Mouse (Mus musculus): ENCODE results near the gene Lmbr1l.
"Not testable (repeated sequence)": the region's sequence is repeated elsewhere in the genome, so short reads cannot be mapped to it uniquely, and the experiment has no call there.

Gene Lmbr1l

DNA sequence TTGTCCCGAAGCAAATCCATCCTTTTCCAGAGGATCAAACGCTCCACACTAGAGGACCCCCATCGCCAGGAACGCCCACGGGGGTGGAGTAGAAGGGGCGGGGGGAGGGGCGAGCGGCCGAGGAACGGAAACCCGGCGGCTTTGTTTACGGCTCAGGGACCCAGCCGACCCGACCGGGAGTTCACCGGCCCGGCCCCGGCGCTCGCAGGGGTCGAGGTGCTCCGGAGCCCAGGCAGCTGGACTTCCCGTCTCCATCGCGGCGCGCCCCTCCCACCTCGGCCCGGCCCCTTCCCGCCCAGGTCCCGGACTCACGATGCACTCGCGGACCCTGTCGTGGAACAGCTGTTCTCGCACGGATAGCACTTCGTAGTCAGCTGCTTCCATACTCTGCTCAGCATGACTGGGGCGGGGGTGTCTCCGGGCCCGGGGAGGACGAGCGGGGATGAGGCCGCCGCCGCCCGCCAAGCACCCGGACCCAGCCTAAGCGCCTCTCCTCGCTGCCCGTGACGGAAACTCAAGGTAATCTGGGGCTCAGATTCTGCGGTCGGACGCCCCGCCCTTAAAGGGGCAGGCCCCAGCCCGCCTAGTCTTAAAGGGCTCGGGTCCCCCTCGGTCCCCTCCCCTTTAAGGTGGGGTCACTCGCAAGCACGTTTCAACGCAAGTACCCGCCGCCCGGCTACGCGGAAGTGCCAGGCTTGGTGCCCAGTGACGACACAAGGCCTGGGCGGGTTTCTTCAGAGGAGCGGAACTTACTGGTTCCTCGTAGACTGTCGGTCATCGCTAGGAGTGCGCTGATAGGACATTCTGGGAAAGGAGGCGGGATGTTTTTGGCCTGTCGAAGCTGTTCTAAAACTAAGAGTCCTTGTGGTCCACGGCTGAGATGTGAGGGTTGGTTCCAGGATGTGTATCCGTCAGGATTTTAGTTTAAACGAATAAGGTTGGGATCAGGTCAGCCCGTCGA, at the start of gene Lmbr1l:
Gene Lmbr1l (minus strand): TSS at position 694 of the 961 bp plus-strand sequence.
- peak; percentile 100 for DNase-seq

DNA sequence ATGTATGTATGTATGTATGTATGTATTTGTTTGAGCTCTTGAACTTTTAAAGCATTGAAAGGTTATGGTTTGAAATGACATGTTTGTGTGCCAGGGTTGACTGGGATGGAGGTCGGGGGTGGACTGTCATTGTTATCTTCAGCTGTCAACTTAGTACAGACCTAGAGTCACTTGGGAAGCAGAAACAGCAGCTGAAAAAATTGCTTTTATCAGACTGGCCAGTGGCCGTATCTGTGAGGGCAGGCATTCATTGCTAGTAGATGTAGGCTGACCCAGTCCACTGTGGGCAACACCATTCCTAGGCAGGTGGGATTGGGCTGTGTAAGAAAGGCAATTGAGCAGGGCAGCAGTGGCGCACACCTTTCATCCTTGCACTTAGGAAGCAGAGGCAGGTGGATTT, 41.5 kb upstream of the Lmbr1l start:
- DNase-seq, result no peak

DNA sequence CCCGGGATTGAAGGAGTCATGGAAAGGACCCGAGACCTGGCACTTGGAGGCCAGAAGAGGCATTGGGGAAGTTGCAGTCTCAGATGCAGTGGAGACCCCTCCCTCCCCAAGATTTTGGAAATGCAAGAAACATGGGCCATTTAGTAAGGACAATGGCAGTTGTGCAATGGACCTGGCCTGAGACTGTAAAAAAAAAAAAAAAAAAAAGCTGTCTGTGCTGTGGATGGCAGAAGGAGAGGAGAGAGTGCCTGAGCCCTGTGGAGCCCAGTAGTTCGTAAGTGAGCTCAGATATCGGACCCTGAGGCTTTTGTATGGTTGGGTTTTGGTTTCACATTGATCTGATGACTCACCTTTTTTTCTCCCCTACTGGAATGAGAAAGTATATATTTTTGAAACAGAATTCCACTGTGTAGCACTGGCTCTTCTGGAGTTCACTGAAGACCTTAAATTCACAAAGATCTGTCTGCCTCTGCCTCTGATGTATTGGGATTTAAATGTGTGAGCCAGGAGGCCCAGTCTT, 40.9 kb upstream of the Lmbr1l start:
- DNase-seq, result no peak

DNA sequence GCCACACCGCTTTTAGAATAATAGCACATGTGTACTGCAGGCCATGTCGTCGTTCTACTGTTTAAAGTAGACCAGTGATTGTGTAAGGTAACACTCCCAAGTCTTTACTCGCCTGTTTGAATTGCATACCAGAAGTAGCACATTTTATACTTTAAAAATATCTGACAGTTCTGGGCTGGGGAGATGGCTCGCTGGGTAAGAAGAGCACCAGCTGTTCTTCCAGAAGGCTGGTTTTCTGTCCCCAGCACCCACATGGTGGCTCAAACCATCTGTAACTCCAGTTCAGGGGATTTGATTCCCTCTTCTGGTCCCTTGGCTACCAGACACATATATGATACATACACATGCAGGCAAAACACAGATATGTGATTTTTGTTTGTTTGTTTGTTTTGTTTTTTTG, 39.4 kb upstream of the Lmbr1l start:
- DNase-seq, result no peak

DNA sequence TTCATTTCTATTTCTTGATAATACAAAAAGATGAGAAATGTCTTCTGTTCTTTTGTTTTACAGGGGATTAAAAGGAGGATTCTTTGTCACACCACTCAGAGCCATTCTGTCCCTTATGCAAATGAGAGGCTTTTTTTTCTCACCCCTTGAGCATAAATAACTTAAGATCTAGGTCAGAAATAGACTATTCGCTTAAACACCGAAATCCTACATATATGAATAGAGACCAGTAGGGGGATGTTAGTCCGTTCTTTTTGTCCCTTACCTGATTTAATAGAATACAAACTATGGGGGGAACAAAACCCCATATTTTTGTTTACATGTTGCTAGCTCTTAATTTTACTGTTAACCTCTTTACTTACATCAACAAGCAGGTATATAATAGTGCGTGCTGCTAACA, 38.0 kb upstream of the Lmbr1l start:
- no peak for DNase-seq

DNA sequence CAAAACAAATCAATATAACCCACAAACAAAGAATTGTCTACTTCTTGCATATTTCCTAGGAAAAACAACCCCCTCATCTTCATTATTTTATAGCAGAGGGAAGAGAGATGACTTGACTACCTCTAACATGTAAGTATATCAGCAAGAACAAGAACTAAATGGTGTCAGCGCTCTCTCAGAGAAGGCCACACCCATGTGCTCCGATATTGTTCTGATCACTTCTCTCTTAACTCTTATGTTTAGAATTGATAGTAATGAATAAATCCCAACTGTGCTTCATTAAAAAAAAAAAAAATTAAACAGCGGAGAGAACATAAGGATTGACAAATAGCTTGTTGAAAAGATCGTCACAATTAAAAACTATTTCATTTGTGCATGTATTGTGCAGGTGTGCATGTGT, 37.3 kb upstream of the Lmbr1l start:
- DNase-seq, result no peak

DNA sequence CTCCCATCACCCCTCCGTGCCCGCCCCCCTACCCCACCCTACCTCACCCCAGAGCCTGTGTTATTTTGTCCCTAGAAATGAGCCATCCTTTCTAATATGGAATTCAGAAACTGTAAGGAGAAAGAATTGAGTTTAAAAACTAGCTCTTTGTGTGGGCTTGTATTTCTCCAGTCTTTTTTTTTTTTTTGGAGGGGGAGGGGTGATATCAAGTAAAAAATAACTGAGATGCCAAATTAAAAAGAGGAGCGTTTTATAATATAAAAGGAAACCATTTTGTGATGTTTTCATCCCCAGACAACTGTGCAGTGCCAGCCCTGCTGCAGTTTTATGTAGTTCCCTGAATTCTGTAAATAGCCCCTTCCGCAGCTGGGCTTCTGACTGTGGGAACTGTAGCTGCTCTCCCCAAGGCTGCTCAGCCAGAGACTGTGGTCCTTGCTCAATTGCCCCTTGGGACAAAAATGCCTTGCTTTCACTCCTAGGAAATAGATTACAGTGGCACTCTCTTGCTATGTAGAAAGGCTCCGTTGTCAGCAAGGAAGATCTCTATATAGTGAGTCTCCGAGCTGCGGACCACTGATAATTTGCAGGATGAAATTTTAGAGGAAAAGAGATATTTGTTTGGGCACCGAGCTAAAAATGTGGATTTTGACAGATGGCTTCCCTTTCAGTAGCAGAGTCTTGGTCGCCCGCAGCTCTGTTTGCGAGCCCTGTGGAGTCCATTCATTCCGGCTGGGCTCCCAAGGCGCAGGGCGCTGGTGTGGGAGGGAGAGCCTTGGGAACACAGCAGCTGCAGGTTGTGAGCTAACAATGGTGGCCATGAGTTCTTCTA, 36.6 kb upstream of the Lmbr1l start:
- DNase-seq, result no peak

DNA sequence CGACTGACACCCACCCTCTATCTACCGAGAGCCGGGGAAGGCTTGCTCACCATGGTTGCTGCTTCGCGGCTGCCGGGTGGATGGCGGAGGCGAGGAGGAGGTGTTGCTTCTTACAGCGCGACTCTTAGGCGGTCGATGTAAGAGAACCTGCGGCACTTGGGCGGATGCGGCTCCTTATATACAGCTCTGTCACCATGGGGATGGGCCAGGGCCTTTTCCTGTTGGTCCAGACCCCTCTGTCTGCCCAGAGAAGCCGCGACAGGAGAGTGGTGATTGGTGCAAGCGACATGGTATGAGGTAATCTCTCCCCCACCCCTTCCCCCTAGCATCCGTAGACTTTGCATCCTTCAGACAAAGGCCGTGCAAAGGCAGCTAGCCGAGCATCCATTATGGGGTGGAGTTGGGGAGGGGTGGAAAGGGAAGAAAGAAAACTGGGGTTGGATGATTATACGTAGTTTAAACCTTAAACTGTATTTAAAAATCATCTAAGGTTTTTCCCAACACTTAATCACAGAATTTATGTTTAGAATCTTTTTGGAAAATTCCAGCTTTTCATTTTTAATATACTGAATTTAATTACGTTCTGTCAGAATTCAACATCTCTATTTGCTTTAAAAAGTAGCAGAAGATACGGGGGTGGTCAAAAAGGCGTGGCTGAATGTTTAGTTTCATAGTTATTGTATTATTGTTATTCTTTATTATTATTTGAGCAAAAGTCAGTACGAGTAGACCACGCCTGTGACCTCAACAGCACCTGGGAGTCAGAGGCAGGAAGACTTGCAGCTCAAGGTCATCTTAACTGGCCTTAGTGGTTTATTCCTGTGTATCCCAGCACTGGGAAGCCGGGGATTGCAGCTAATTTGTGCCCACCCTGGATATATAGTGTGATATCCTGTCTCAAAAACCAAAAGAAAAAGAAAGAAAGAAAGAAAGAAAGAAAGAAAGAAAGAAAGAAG, 35.6 kb upstream of the Lmbr1l start, which contains the start of the genes Gm49450 and Tuba1a:
Gene Gm49450 (minus strand): TSS at position 151 of the 956 bp plus-strand sequence.
Gene Tuba1a (minus strand): TSS at position 303 of the 956 bp plus-strand sequence.
- peak; percentile 94 for DNase-seq

DNA sequence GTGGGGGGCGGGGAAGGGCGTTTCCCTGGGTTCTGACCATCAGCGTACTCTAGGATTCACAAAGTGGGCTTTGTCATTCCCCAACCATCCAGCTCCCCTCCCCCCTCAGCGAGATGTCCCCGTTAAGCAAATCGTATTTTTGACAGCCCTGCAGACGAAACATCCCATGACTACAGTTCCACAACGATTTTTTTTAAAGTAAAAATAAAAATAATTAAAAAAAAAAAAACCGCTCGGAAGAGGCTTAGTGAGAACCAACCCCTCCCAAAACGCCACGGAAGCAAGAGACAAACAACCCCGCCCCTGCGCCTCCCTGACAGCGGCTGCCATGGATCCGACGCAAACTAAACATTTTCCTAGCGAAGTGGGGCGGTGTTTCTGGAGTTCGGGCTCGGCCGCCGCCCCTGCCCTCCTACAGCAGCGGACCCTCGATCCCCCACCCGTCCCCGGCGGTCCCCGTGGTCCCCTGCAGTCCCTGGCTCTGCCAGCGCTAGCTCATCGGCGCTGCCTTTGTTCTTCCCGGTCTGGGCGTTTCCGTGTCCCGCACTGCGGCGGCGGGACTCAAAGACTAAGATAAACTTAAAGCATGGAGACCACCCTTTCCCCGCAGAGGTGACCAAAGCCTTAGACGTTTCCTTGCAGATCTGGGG, 34.8 kb upstream of the Lmbr1l start:
- peak; percentile 76 for DNase-seq

DNA sequence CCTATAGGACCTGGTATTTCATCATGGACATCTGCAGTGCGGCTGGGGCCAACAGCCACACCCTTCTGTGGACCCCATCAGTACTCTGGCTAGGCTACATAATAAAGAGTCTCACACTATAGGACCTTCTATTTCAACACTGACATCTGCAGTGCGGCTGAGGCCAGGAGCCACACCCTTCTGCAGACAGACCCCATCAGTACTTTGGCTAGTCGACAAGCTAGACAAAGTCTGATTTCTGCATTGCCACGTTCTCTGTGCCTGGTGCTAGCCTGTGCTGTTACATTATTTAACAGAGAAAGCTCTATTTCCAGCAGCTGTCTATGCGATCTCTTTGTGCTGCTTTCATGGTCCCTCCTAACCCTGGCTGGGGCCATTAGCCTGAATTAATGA, 34.0 kb upstream of the Lmbr1l start:
- no peak for DNase-seq

DNA sequence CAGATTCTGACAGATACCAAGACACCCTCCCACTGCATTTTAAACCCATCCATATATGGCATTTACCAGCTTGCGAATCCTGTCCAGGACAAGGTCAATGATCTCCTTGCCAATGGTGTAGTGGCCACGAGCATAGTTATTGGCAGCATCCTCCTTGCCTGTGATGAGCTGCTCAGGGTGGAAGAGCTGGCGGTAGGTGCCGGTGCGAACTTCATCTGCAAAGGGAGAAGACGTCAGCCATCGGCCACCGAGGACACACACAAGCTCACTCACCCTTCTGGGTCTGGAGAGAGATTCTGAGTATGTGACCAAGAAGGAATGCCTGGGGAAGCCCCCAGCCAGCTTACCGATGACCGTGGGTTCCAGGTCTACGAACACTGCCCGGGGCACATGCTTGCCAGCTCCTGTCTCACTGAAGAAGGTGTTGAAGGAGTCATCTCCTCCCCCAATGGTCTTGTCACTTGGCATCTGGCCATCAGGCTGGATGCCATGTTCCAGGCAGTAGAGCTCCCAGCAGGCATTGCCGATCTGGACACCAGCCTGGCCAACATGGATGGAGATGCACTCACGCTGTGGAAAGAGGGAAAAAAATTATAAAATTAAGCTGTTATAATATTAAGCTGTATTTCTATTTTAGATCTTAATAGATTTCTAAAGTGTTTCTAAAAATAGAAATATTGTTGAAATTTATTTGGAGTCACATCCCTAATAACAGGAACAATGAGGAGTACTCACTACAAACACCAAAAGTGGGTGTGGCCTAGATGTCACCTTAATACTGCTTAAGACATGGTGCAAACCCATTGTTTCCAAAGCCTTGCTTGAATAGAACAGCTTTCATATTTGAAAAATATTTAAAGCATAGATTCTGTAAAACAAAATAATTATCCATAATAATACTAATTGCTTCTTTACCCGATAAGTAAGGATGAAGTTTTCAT, 33.4 kb upstream of the Lmbr1l start:
- DNase-seq, result not testable (repeated sequence)

DNA sequence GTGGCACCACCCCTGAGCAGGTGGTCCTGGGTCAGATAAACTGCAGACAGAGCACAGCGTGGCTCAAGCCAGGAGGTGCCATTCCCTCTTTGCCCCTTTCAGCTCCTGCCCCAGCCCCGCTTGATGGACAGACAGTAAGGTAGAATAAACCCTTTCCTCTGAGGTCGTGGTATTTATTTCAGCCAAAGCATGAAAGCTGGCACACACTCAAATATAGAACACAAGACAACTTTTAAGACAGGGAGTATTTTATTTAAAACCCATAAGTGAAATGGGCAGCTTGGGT, 31.5 kb upstream of the Lmbr1l start:
- DNase-seq, result no peak

DNA sequence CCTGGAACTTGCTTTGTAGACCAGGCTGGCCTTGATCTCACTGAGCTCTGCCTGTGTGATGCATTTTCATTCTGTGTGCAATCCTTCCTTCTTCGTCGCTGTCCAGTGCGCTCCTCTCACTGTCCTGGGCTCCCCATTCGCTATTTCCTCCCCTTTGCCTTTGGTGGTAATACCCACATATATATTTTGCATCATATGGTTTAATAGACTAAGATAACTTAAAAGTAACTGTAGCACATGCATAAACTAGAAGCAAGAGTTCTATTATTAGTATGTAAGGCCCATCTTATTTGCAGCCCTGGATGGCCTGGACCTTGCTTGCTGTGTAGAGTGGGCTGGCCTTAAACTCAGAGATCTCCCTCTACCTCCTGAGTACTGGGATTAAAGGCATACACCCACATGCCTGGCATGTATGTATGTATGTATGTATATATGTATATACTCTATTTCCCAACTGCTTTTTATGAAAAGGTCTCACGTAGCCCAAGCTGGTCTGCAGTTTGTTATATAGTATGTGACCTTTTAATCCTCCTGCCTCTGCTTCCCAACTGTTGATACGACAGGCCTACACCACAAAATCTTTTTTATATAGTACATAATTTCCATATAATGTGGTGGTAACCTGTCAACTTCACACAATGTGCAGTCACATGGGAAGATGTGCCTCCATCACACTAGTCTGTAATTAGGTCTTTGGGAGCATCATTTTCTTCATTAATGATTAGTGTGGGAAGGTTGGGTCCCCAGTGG, 31.0 kb upstream of the Lmbr1l start:
- DNase-seq, result no peak

DNA sequence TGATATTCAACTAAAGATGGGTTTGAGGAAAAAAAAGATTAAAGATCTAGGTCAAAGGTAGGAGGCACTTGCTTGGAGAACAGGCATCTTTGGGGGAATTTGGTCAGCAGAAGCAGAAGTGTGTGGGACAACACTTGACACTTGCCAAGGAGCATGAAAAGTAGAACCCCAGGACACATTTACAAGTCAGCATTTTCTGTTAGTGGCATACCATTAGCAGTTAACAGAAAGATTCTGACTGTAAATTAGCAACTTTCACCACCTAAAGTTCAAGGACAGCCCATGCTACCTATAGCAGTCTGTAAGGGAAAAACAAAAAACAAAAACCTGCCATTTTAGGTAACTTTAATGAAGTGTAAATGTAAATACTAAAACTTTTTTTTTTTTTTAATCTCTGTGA, 30.4 kb upstream of the Lmbr1l start:
- no peak for DNase-seq

DNA sequence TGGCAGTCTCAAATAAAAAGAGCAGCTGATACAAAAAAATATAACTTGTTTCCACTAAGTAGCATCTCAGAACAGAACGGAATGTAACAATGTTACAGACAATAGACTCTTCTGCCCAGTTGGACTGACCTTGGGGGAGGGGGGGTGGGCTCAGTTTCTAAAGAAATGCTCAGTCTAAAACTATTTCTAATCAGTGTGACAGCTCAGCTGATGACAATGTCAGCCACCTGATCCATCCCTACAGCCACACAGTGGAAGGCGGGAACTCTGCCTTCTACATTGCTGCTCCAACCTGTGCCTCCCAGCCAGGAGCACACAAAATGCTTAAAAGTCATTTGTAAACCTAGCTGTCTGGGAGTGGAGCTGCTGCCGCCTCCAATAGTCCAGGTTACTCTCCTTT, 29.9 kb upstream of the Lmbr1l start:
- DNase-seq, result no peak

DNA sequence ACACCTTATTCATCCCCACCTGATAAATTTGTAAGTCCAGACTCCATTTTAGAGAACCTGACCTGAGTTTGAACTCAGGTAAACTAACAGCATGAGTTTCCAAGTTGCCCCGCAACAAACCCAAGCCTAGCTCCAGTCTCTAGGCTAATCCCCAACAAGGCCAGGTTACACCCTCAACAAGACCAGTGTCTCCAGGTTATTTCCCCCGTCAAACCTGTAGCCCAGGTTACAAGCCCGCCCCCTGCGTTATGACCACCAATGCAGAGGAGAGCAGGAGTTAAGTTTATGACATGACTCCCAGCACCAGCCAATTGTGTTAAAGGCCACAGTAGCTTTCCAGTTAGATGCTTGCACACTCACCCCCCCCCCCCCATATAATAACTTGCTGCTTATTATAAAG, 25.1 kb upstream of the Lmbr1l start:
- DNase-seq, result no peak

DNA sequence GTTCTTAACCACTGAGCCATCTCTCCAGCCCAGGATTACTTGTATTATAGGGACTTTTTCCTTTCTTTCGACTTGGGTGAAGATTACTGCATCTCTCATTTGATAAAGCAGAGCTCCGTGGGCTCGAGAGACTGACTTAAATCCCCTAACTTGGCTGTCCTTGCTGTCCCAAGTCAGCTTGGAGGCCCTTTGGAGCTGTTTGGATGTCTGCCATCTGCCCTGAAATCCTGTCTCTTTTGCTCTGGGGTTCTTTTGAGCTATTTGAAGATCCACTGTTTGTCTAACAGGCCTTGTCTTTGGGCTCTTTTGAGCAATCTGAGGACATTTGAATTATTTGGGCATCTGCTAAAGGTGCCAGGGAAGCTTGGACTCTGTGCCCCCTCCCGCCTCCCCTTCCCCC, 24.1 kb upstream of the Lmbr1l start:
- DNase-seq, result no peak

DNA sequence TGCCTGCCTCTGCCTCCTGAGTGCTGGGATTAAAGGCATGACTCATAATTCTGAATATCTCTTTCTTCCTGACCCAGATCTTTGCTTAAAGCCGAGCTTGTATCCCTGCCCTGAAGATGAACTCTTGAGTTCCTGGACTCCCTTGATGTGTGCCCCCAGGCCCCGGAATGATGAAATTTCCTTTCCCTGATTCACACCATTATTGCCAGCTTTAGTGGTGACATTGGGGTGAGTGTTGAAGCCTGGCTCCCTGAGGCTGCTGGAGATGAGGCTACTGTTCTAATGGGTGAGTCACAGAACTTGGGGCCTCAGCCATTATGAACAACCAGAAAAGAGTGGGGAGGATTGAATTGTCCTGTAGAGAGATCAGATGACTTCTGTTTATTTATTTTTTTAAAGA, 23.5 kb upstream of the Lmbr1l start:
- DNase-seq, result no peak

DNA sequence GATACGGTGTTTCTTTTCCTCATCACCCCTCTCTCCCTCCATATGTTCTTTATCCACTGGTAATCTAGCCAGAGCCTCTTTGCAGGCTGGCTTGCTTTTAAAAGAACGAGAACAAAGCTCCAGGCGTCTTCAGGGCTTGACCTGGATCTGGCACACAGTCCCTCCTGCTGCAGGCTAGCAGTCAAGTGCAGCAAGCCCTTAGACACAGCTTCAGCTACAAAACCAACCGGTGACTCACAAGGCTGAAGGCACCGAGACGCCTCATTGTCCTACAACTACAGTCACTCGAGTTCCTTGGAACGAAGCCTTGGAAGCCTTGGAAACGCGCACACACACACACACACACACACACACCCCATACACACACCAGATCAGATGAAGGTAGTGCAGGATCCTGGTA, 22.8 kb upstream of the Lmbr1l start:
- no peak for DNase-seq

DNA sequence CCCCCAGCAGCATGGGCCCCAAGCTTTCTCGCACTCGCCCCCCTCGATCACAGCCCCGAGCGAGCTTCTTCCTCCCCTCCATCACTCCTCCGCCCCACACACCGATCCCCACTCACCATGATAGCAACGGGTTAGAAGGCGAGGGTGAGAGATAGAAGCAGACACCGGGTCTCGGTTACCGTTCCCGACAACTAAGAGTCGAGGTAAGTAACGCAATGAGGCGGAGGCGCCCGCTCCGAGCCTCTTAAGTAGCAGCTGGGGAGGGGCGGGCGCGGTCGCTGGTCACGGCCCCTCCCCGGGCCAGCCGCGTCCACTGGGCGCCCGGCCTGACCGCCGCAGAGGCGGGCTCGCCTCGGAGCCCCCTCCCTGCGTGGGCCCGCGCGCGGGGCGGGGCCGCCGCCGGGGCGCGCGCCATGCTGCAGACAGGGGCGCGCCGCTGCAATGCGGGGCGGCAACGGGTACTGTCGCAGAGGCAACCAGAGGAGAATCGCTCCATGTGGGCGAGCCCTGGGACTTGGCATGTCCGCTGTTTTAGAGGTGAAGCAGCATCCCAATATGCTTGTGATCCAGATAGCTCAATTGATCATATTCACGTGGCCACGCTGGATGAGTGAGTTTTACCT, 16.3 kb upstream of the Lmbr1l start, which contains the start of gene Tuba1b:
Gene Tuba1b (minus strand): TSS at position 349 of the 623 bp plus-strand sequence.
- DNase-seq, result peak; percentile 93
